Mouse (Mus musculus): ENCODE measurements around the gene St13. TPM values are rescaled to one million over a fixed set of nuclear protein-coding genes. Genes with fewer than 3 reads are reported as not detected.

St13 gene
- polyA plus RNA-seq (2012; fragmentation: generic; extraction: Trizol): 228 TPM

GRCm38 (mm10) chr15:81399638-81400315, at the start of gene St13, which contains the start of gene Xpnpep3:
Gene St13 (minus strand): TSS chr15:81400077.
Gene Xpnpep3 (plus strand): TSS chr15:81400138.
- H3K36me3 ChIP-seq (ENCODE audit: control insufficient read depth, insufficient read depth): no peaks in the 10 kb centered on the region
- H3K79me2 ChIP-seq (ENCODE audit: control insufficient read depth, insufficient read depth): peaks cover 87% of the 10 kb centered on the region
- H3K27me3 ChIP-seq (ENCODE audit: control insufficient read depth, insufficient read depth, insufficient read length): no peaks in the 10 kb centered on the region
- peak within 1 kb of the TSS; percentile 78 for H3K4me3 ChIP-seq
- TF ChIP-seq E2F4 (IDR thresholded peaks at IDR 0.05; ENCODE audit: insufficient read depth) (peak; percentile 45), TCF12 (IDR thresholded peaks at IDR 0.05; ENCODE audit: insufficient read depth, poor library complexity, severe bottlenecking) (peak; percentile 4), TCF3 (IDR thresholded peaks at IDR 0.05; ENCODE audit: insufficient read length, low read depth) (no peak), POLR2AphosphoS2 (IDR thresholded peaks at IDR 0.05; ENCODE audit: insufficient read length, low read depth) (peak; percentile 91), MYOG (IDR thresholded peaks at IDR 0.05; ENCODE audit: control insufficient read depth in 1 of 3, insufficient read depth in 1 of 3, insufficient read length in 2 of 3, low read depth in 2 of 3) (peak in 1 of 3 experiments; percentile 55), CEBPB (IDR thresholded peaks at IDR 0.05; ENCODE audit: insufficient read depth, poor library complexity, severe bottlenecking) (no peak), POLR2A (IDR thresholded peaks at IDR 0.05; ENCODE audit: insufficient read length, low read depth) (peak; percentile 93), MAX (IDR thresholded peaks at IDR 0.05; ENCODE audit: low read depth) (peak; percentile 97), USF1 (IDR thresholded peaks at IDR 0.05; ENCODE audit: low read depth) (peak; percentile 91), REST (IDR thresholded peaks at IDR 0.05; ENCODE audit: insufficient read depth, insufficient read length) (no peak), MYOD1 (IDR thresholded peaks at IDR 0.05; ENCODE audit: control insufficient read depth in 1 of 3, insufficient read length in 2 of 3, low read depth in 2 of 3) (peak in 1 of 3 experiments; percentile 39), SRF (IDR thresholded peaks at IDR 0.05; ENCODE audit: control insufficient read depth, insufficient read length, low read depth) (peak; percentile 78)
- H3ac ChIP-seq (ENCODE audit: control insufficient read depth, insufficient read length): peak within 1 kb of the TSS; percentile 74
- H3K4me2 ChIP-seq (ENCODE audit: low read depth): peak within 1 kb of the TSS; percentile 91

- Histone ChIP-seq H3K4me3 (no peak overlapping the region), H3K79me2 (ENCODE audit: control insufficient read depth, insufficient read depth) (no peaks in the 10 kb centered on the region), H3K27me3 (ENCODE audit: control insufficient read depth, insufficient read depth, insufficient read length) (no peaks in the 10 kb centered on the region), H3K36me3 (ENCODE audit: control insufficient read depth, insufficient read depth) (peaks cover 25% of the 10 kb centered on the region), H3ac (ENCODE audit: control insufficient read depth, insufficient read length) (no peak overlapping the region), H3K4me2 (ENCODE audit: low read depth) (no peak overlapping the region)
- no peak for TF ChIP-seq SRF (IDR thresholded peaks at IDR 0.05; ENCODE audit: control insufficient read depth, insufficient read length, low read depth)
- no peak for TF ChIP-seq POLR2A (IDR thresholded peaks at IDR 0.05; ENCODE audit: insufficient read length, low read depth)
Observed at GRCm38 (mm10) chr15:81448463-81448862, 48.6 kb upstream of the St13 start.

- H3K36me3 ChIP-seq (ENCODE audit: control insufficient read depth, insufficient read depth): peaks cover 29% of the 10 kb centered on the region
- TF ChIP-seq POLR2AphosphoS2 (IDR thresholded peaks at IDR 0.05; ENCODE audit: insufficient read length, low read depth): no peak
- no peak for TF ChIP-seq E2F4 (IDR thresholded peaks at IDR 0.05; ENCODE audit: insufficient read depth)
- H3K27me3 ChIP-seq (ENCODE audit: control insufficient read depth, insufficient read depth, insufficient read length): no peaks in the 10 kb centered on the region
- no peaks in the 10 kb centered on the region for H3K79me2 ChIP-seq (ENCODE audit: control insufficient read depth, insufficient read depth)
- no peak overlapping the region for H3K4me3 ChIP-seq
- no peak overlapping the region for H3K4me2 ChIP-seq (ENCODE audit: low read depth)
- no peak overlapping the region for H3ac ChIP-seq (ENCODE audit: control insufficient read depth, insufficient read length)
Observed at GRCm38 (mm10) chr15:81439236-81439635, 39.4 kb upstream of the St13 start.

- H3K4me2 ChIP-seq (ENCODE audit: low read depth): no peak overlapping the region
- H3K27me3 ChIP-seq (ENCODE audit: control insufficient read depth, insufficient read depth, insufficient read length): no peaks in the 10 kb centered on the region
- peaks cover 29% of the 10 kb centered on the region for H3K36me3 ChIP-seq (ENCODE audit: control insufficient read depth, insufficient read depth)
- TF ChIP-seq POLR2AphosphoS2 (IDR thresholded peaks at IDR 0.05; ENCODE audit: insufficient read length, low read depth): no peak
- no peak for TF ChIP-seq MAX (IDR thresholded peaks at IDR 0.05; ENCODE audit: low read depth)
- no peak for TF ChIP-seq REST (IDR thresholded peaks at IDR 0.05; ENCODE audit: insufficient read depth, insufficient read length)
- no peak for TF ChIP-seq TCF12 (IDR thresholded peaks at IDR 0.05; ENCODE audit: insufficient read depth, poor library complexity, severe bottlenecking)
- no peak for TF ChIP-seq E2F4 (IDR thresholded peaks at IDR 0.05; ENCODE audit: insufficient read depth)
- no peak for TF ChIP-seq MYOG (IDR thresholded peaks at IDR 0.05; ENCODE audit: control insufficient read depth in 1 of 3, insufficient read depth in 1 of 3, insufficient read length in 2 of 3, low read depth in 2 of 3)
- no peak for TF ChIP-seq TCF3 (IDR thresholded peaks at IDR 0.05; ENCODE audit: insufficient read length, low read depth)
- TF ChIP-seq SRF (IDR thresholded peaks at IDR 0.05; ENCODE audit: control insufficient read depth, insufficient read length, low read depth): no peak
- no peak overlapping the region for H3ac ChIP-seq (ENCODE audit: control insufficient read depth, insufficient read length)
- no peak overlapping the region for H3K4me3 ChIP-seq
- no peaks in the 10 kb centered on the region for H3K79me2 ChIP-seq (ENCODE audit: control insufficient read depth, insufficient read depth)
Observed at GRCm38 (mm10) chr15:81438345-81438744, 38.5 kb upstream of the St13 start.

- Histone ChIP-seq H3K27me3 (ENCODE audit: control insufficient read depth, insufficient read depth, insufficient read length) (no peaks in the 10 kb centered on the region), H3K4me2 (ENCODE audit: low read depth) (no peak overlapping the region), H3K79me2 (ENCODE audit: control insufficient read depth, insufficient read depth) (no peaks in the 10 kb centered on the region), H3ac (ENCODE audit: control insufficient read depth, insufficient read length) (no peak overlapping the region), H3K4me3 (no peak overlapping the region), H3K36me3 (ENCODE audit: control insufficient read depth, insufficient read depth) (peaks cover 40% of the 10 kb centered on the region)
- TF ChIP-seq TCF3 (IDR thresholded peaks at IDR 0.05; ENCODE audit: insufficient read length, low read depth): no peak
- TF ChIP-seq MYOG (IDR thresholded peaks at IDR 0.05; ENCODE audit: control insufficient read depth in 1 of 3, insufficient read depth in 1 of 3, insufficient read length in 2 of 3, low read depth in 2 of 3): no peak
- TF ChIP-seq TCF12 (IDR thresholded peaks at IDR 0.05; ENCODE audit: insufficient read depth, poor library complexity, severe bottlenecking): no peak
- no peak for TF ChIP-seq REST (IDR thresholded peaks at IDR 0.05; ENCODE audit: insufficient read depth, insufficient read length)
- TF ChIP-seq MYOD1 (IDR thresholded peaks at IDR 0.05; ENCODE audit: control insufficient read depth in 1 of 3, insufficient read length in 2 of 3, low read depth in 2 of 3): no peak
- no peak for TF ChIP-seq POLR2AphosphoS2 (IDR thresholded peaks at IDR 0.05; ENCODE audit: insufficient read length, low read depth)
- no peak for TF ChIP-seq SRF (IDR thresholded peaks at IDR 0.05; ENCODE audit: control insufficient read depth, insufficient read length, low read depth)
Observed at GRCm38 (mm10) chr15:81431195-81431594, 31.3 kb upstream of the St13 start.
